Comparison of ENCODE assay signal across 1 mouse cellular context in the genomic region with DNA sequence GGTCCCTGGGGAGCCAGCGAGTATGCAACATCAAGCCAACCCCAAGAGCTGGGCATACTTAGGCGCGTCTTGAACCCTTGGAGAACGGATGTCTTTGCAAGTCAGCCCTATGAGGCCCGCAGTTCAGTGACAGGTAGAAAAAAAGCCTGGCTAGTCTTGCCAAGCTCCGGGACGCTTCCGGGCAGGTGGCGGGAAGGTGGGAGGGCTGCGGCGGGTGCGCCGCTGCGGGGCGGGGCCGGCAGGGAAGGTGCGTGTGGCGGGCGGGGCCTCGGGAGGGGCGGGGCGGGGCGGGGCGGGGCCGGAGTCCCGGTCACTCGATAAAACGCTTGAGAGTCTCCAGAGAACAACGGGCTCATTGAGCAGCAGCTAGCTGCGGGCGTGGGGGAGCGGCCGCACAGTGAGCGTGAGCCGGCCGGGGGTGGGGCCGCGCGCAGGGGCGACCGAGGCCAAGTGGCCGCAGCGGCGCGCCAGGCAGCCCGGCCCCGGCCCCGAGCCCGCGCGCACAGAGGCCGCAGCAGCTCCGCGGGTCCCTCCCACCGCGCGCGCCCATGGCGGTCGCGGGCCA.
A peak's percentile ranks its signal among the peaks of the same experiment; 100 is the strongest.
TF ChIP-seq lines count a peak whose summit lies in the region.

No protein-coding gene starts in this region.

TF ChIP-seq in CH12.LX, 34 proteins besides CTCF, POLR2A, EP300 and RAD21 (continued from another document):
- TF ChIP-seq IRF4 (IDR thresholded peaks at IDR 0.05; ENCODE audit: low read depth, low read length) = 0 out of 2 replicates have a peak, but pooled peaks have one; percentile 13
